Mouse (Mus musculus) lung, postnatal 36 days (tissue): ENCODE results near the gene Gm10256.
"Not testable (repeated sequence)": the region's sequence is repeated elsewhere in the genome, so short reads cannot be mapped to it uniquely, and the experiment has no call there.

Experiments used
- DNase-seq: peaks from one replicate; pipeline ENCODE4 v3.0.0; 2022; ENCODE audit warnings: mixed read lengths

The Gm10256 gene

GRCm38 (mm10) chrY:2830380-2830779 lies at the start of gene Gm10256, which contains the start of gene Rbmy:
Gene Gm10256 (plus strand): TSS chrY:2830699.
Gene Rbmy (plus strand): TSS chrY:2830680.
- DNase-seq: not testable (repeated sequence)

GRCm38 (mm10) chrY:2796105-2796504 lies 34.4 kb upstream of the Gm10256 start, which contains the start of gene Gm4064:
Gene Gm4064 (minus strand): TSS chrY:2796205.
- not testable (repeated sequence) for DNase-seq

DNA sequence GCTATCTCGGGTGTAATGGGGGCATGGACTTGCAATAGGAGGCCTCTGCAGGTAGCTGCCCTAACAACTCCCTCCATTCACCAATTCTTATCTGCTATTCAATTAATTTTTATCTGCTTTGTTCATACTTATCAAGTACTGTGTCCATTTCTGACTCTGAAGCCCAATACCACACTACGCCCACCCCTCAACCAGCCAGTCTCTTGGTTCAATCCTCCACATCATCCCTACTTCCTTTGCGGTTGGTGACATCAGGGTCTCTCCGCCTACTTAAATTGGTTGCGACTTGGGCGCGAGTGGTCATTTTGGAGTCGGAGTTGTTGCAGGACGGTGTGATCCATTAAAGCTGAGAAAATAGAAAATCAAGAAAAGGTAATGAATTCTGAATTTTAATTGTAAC lies 70.2 kb downstream of the Gm10256 start, which contains the start of gene Gm10352:
Gene Gm10352, plus strand, starts transcription at position 301 of the 400 bp plus-strand sequence.
- DNase-seq: not testable (repeated sequence)
